Mouse (Mus musculus) bone marrow macrophage, adult 2 months (primary cell): ENCODE measurements around the gene Spata31d1a.

ENCODE experiments used
- CTCF ChIP-seq: IDR thresholded peaks from 2 replicates; pipeline ENCODE4 v1.5.1; 2012; ENCODE audit warnings: low read depth, mild to moderate bottlenecking, low read length, moderate library complexity
- POLR2A ChIP-seq: IDR thresholded peaks from 2 replicates; pipeline ENCODE4 v1.6.1; 2012; ENCODE audit warnings: mild to moderate bottlenecking, low read depth, low read length, borderline replicate concordance

GRCm38 (mm10) chr13:59660371-59660770 is 49.8 kb downstream of the Spata31d1a start:
- no peak for TF ChIP-seq CTCF
- no peak for TF ChIP-seq POLR2A
